Mouse (Mus musculus) forebrain, embryonic 14.5 days (tissue): ENCODE data around the gene Olfr1386. TPM values are rescaled to one million over a fixed set of nuclear protein-coding genes. Genes with fewer than 3 reads are reported as not detected.
"Not testable (repeated sequence)": the region's sequence is repeated elsewhere in the genome, so short reads cannot be mapped to it uniquely, and the experiment has no call there.

Source experiments
- ATAC-seq: fragments of 200-750 bp; cut with Nextera tagmentation; 2 replicates; pipeline ENCODE4 v1.8.0; 2017; ENCODE audit warnings: mild to moderate bottlenecking, moderate library complexity
- DNase-seq: peaks from one replicate; pipeline ENCODE4 v3.0.0-alpha.2; 2015; ENCODE audit warnings: low spot score
- H3K27ac ChIP-seq: fragments of 300-500 bp; sonication (generic); 2 replicates; pipeline ENCODE4 v1.5.1; 2014; ENCODE audit warnings: low read depth, mild to moderate bottlenecking, control low read depth, low read length, moderate library complexity
- H3K27me3 ChIP-seq: fragments of 300-500 bp; sonication (generic); replicated peaks from 2 replicates; pipeline ENCODE4 v1.6.1; 2014; ENCODE audit warnings: low read length, control low read depth, mixed read lengths; ENCODE audit not compliant: control insufficient read depth, insufficient read depth
- H3K36me3 ChIP-seq: fragments of 300-500 bp; sonication (generic); 2 replicates; pipeline ENCODE4 v1.6.1; 2014; ENCODE audit warnings: low read length, control low read depth; ENCODE audit not compliant: control insufficient read depth, insufficient read depth
- H3K4me1 ChIP-seq: fragments of 300-500 bp; sonication (generic); 2 replicates; pipeline ENCODE4 v1.6.1; 2014; ENCODE audit warnings: antibody characterized with exemption, low read length, control low read depth; ENCODE audit not compliant: control insufficient read depth, insufficient read depth
- H3K4me2 ChIP-seq: fragments of 300-500 bp; sonication (generic); 2 replicates; pipeline ENCODE4 v1.6.1; 2014; ENCODE audit warnings: mild to moderate bottlenecking, control low read depth, low read length
- H3K4me3 ChIP-seq: fragments of 300-500 bp; sonication (generic); 2 replicates; pipeline ENCODE4 v1.5.1; 2014; ENCODE audit warnings: low read depth, low read length, control low read depth
- H3K9ac ChIP-seq: fragments of 300-500 bp; sonication (generic); 2 replicates; pipeline ENCODE4 v1.6.1; 2014; ENCODE audit warnings: mild to moderate bottlenecking, low read length, control low read depth, moderate library complexity
- H3K9me3 ChIP-seq: fragments of 300-500 bp; sonication (generic); replicated peaks from 2 replicates; pipeline ENCODE4 v1.6.1; 2016; ENCODE audit warnings: low read length, control low read depth, mixed read lengths; ENCODE audit not compliant: control insufficient read depth
- WGBS: fragments of 180-500 bp; shearing (Covaris S2); extraction: QIAGEN DNeasy Blood & Tissue Kit; methylation state at CpG from one replicate; pipeline ENCODE4 v1.1.7; 2014; 5-methylcytosine and 5-hydroxymethylcytosine counted together
- polyA plus RNA-seq: library from polyadenylated mRNA; unstranded; fragments of >200 nt; fragmentation: Nextera tagmentation; extraction: Ambion mirVana; gene quantifications from 2 replicates; pipeline ENCODE4 v1.2.1, GENCODE M21; 2014

The Olfr1386 gene
- polyA plus RNA-seq = not detected in 2 replicates

DNA sequence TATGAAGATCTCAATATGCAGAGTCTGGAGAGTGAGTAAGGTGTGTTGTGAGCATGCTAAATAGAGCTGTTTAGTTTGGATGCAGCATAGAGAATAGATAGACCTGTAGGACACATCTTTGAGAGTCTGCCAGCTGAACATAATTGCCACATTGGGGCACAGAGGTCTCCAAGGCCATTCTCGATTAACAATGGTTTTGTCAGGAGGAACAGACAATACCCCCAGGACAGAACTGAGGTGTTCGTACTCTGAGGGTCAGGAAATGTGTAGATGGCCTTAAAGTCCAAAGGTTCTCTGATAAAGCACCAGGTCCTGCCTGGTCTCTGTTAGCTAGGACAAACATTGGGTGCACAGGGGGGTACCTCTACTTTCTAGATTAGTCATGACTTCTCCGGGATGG is at the start of gene Olfr1386:
Gene Olfr1386 (plus strand): TSS at position 301 of the 400 bp plus-strand sequence.
- not testable (repeated sequence) for H3K4me2 ChIP-seq

DNA sequence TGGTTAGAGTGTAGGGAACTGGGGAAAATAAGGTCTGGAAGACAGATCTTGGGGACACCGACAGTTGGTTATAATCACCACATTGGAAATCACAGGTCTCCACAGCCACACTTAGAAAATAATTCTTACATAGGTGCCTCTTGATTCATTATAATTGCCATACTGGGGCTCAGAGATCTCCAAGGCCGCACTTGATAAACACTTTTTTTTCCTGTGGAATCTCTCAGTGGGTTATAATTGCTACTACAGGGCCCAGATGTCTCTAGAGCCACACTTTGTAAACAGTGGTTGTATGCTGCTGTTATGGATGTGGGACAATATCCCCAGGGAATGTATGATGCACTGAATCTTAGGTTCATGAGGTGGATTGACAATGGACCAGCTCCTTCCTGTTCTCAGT is 42.1 kb upstream of the Olfr1386 start, which contains the start of gene Olfr1389:
Gene Olfr1389 (plus strand): TSS at position 301 of the 400 bp plus-strand sequence.
- Histone ChIP-seq H3K36me3 (no peaks in the 10 kb centered on the region), H3K4me1 (no peaks in the 10 kb centered on the region), H3K27me3 (no peaks in the 10 kb centered on the region), H3K4me3 (no peak within 1 kb of the TSS), H3K9me3 (no peaks in the 10 kb centered on the region), H3K4me2 (no peak within 1 kb of the TSS), H3K9ac (no peak within 1 kb of the TSS), H3K27ac (no peak within 1 kb of the TSS)
- DNase-seq (no peak), ATAC-seq (no peak)
- 94% methylated on average over 2 of the region's 2 CpGs for WGBS

More for the DNA sequence above, at the start of gene Olfr1386:
- not testable (repeated sequence) for H3K27me3 ChIP-seq, H3K4me3 ChIP-seq, H3K4me1 ChIP-seq, H3K27ac ChIP-seq, ATAC-seq, DNase-seq, H3K9ac ChIP-seq, H3K9me3 ChIP-seq, H3K36me3 ChIP-seq
- WGBS = 78% methylated on average over 2 of the region's 3 CpGs

GRCm38 (mm10) chr11:49425257-49425927 is 39.5 kb upstream of the Olfr1386 start:
- no peaks in the 10 kb centered on the region for H3K4me1 ChIP-seq
- DNase-seq (no peak), ATAC-seq (no peak)
- H3K4me2 ChIP-seq = no peak overlapping the region
- H3K36me3 ChIP-seq = no peaks in the 10 kb centered on the region
- 84% methylated on average over 1 of the region's 1 CpGs for WGBS
- H3K9me3 ChIP-seq = no peaks in the 10 kb centered on the region
- H3K9ac ChIP-seq = no peak overlapping the region
- H3K4me3 ChIP-seq = no peak overlapping the region
- H3K27me3 ChIP-seq = no peaks in the 10 kb centered on the region
- no peak overlapping the region for H3K27ac ChIP-seq

- no peak overlapping the region for H3K27ac ChIP-seq
- H3K4me2 ChIP-seq = no peak overlapping the region
- H3K4me1 ChIP-seq = no peaks in the 10 kb centered on the region
- H3K4me3 ChIP-seq = no peak overlapping the region
- H3K9ac ChIP-seq = no peak overlapping the region
- no peaks in the 10 kb centered on the region for H3K27me3 ChIP-seq
- peak; percentile 12 for DNase-seq
- no peak for ATAC-seq
- H3K36me3 ChIP-seq = no peaks in the 10 kb centered on the region
- no peaks in the 10 kb centered on the region for H3K9me3 ChIP-seq
- WGBS = 80% methylated on average over 2 of the region's 2 CpGs
These were observed 35.2 kb upstream of the Olfr1386 start for GRCm38 (mm10) chr11:49429641-49430040.

- no peak for ATAC-seq
- Histone ChIP-seq H3K4me1 (no peaks in the 10 kb centered on the region), H3K36me3 (no peaks in the 10 kb centered on the region), H3K27ac (no peak within 1 kb of the TSS), H3K4me3 (no peak within 1 kb of the TSS), H3K9me3 (no peaks in the 10 kb centered on the region), H3K27me3 (no peaks in the 10 kb centered on the region), H3K9ac (no peak within 1 kb of the TSS), H3K4me2 (no peak within 1 kb of the TSS)
- DNase-seq = no peak
- WGBS = 50% methylated on average over 3 of the region's 3 CpGs
These were observed 28.4 kb upstream of the Olfr1386 start, which contains the start of gene Olfr1388 for GRCm38 (mm10) chr11:49436411-49436810. TSS of gene Olfr1388 (plus strand) at chr11:49436624.

DNA sequence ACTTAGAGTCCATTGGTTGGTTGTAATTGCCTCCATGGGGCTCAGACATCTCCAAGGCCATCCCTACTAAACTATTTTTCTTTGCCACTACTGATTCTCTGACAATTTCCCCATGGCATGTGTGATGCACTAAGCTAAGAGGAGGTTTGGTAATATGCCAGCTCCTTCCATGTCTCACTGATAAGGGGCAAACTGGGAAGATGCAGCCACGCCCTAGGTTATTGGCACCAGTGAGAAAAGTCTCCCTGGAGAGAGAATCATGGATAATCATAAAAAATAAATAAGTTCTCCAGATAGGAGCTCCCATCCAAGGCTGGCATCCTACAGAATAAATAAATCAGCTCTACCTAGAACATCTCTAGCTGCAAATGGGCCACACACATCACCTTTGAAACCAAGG is 9.8 kb upstream of the Olfr1386 start, which contains the start of gene Olfr1387:
Gene Olfr1387 (plus strand): TSS at position 301 of the 400 bp plus-strand sequence.
- Histone ChIP-seq H3K4me1 (no peaks in the 10 kb centered on the region), H3K9me3 (no peaks in the 10 kb centered on the region), H3K27me3 (no peaks in the 10 kb centered on the region), H3K27ac (no peak within 1 kb of the TSS), H3K36me3 (no peaks in the 10 kb centered on the region), H3K4me2 (no peak within 1 kb of the TSS), H3K4me3 (no peak within 1 kb of the TSS), H3K9ac (no peak within 1 kb of the TSS)
- no peak for ATAC-seq
- no peak for DNase-seq
- 82% methylated on average over 1 of the region's 1 CpGs for WGBS

DNA sequence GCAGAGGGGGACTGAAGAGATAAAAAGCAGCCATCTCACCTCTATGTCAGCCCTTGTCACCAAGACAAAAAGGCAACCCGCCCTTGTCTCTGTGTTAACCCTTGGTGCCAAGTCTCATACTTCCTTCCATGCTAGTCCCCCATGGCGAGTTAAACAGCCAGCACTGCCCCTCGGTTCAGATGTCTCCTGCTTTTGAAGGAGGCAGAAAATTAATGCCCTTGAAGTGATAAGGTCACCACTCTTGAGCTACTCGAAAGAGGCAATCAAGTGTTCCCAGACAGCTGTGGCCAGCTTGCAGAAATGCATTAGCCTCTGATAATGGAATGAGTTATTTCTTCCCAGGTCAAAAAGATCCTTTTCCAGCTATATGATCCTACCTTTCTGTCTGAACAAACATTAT is 21.1 kb downstream of the Olfr1386 start:
- ATAC-seq = no peak
- Histone ChIP-seq H3K4me1 (no peaks in the 10 kb centered on the region), H3K9me3 (no peaks in the 10 kb centered on the region), H3K9ac (no peak overlapping the region), H3K4me2 (no peak overlapping the region), H3K4me3 (no peak overlapping the region), H3K27me3 (no peaks in the 10 kb centered on the region), H3K36me3 (no peaks in the 10 kb centered on the region), H3K27ac (no peak overlapping the region)
- 69% methylated on average over 4 of the region's 4 CpGs for WGBS
- no peak for DNase-seq

GRCm38 (mm10) chr11:49488770-49489169 is 23.9 kb downstream of the Olfr1386 start, which contains the start of gene Olfr1385:
TSS of gene Olfr1385 (plus strand) at chr11:49489070.
- H3K4me2 ChIP-seq, H3K4me3 ChIP-seq, H3K36me3 ChIP-seq, ATAC-seq, H3K9me3 ChIP-seq, H3K27me3 ChIP-seq, H3K9ac ChIP-seq, H3K4me1 ChIP-seq, H3K27ac ChIP-seq, DNase-seq: not testable (repeated sequence)
- WGBS = 64% methylated on average over 1 of the region's 1 CpGs

- no peaks in the 10 kb centered on the region for H3K4me1 ChIP-seq
- DNase-seq (no peak), ATAC-seq (no peak)
- H3K27ac ChIP-seq = no peak overlapping the region
- 81% methylated on average over 5 of the region's 5 CpGs for WGBS
- no peak overlapping the region for H3K4me2 ChIP-seq
- no peak overlapping the region for H3K9ac ChIP-seq
- H3K9me3 ChIP-seq = no peaks in the 10 kb centered on the region
- H3K4me3 ChIP-seq = no peak overlapping the region
- no peaks in the 10 kb centered on the region for H3K36me3 ChIP-seq
- H3K27me3 ChIP-seq = no peaks in the 10 kb centered on the region
These were observed 53.2 kb downstream of the Olfr1386 start for GRCm38 (mm10) chr11:49518086-49518485.
